Mouse (Mus musculus) lung, postnatal 10 days (tissue): ENCODE data around the gene Gars.
A peak's percentile ranks its signal among the peaks of the same experiment; 100 is the strongest.

Experiments used
- DNase-seq: peaks from one replicate; pipeline ENCODE4 v3.0.0; 2021

Gene Gars

DNA sequence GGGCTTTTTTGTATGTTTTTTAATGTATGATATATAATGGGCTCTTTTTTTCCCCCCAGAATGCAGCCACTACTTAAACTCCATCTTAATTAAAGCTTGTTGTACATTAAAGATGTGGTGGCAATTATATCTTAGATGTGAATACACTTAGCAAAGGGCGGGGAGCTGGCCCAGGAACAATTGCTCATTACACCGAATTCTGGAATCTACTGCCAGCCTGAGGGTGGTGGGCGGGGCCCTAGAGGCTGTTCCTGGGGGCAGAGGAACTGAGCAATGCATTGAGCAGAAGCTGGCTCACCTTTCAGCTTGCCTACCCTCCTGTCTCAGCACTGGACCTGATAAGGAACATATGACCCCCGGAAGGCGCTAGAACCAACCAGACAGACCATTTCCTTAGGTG lies 60.8 kb downstream of the Gars start:
- no peak for DNase-seq

- peak; percentile 61 for DNase-seq
Measured at GRCm38 (mm10) chr6:55108358-55108757, 70.6 kb downstream of the Gars start.

- DNase-seq, result peak; percentile 12
Measured at GRCm38 (mm10) chr6:55117325-55118109, 79.7 kb downstream of the Gars start.

DNA sequence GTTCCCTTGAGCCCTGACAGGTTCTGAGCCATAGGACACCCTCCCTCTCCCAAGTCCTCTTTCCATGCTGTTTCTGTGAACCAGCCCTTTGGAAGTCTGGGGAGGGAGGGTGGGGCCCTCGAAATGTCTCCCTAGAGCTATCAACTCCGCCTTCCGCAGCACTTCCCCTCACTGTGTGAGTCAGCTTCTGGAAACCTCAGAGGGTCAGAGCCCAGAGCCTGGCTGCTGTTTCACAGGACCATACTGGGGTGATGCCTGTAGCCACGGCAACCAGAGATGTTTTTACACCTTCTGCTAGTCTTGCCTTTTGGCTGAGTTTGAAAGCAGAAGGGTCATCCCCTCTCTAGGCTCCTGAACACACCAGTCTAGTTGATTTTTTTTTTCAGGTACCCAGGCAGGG lies 85.2 kb downstream of the Gars start:
- no peak for DNase-seq

DNA sequence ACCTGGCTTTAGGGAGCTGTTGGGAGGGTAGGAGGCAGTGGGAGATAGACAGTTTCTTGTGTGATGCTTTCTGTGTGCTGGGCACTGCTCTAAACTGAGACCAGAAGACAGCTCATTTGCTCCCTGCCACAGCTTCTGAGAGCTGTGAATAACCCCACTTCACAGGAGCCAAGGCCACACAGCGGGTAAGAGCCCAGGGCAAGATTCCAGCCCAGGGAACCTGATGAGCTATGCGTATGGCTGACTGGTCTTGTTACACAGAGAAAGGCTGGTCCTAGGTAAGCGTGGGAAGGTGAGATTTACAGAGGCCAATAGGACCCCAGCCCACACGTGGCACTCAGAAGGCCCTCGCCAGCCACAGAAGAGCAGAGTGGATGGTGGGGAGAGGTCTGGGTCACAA lies 88.8 kb downstream of the Gars start:
- no peak for DNase-seq

DNA sequence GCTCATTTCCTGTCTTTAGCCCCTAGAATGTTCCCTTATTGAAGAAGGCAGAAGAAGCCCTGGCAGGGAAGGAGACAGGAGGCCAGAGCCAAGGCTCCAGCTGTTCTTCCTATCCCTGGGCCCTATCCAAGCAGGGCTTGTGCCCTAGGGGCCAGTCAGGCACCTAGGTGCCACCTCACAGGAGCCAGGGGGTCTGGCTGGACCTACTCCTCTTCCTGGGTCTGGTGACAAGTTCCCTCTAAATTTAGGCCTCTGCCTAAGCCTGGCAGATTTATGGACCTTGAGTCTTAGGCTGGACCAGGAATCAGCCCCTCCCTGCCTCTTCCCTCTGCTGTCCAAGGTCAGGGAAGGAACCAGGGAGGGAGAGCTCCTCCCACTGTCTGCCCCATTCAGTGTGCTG lies 90.6 kb downstream of the Gars start:
- no peak for DNase-seq
